Mouse (Mus musculus) stomach, postnatal 0 days (tissue): Measurements from ENCODE around the gene Hdac4. TPM values are rescaled to one million over a fixed set of nuclear protein-coding genes. Genes with fewer than 3 reads are reported as not detected.

Experiments used
- ATAC-seq: fragments of 200-750 bp; cut with Nextera tagmentation; 2 replicates; pipeline ENCODE4 v1.8.0; 2017; ENCODE audit not compliant: low FRiP score, low TSS enrichment
- DNase-seq: peaks from one replicate; pipeline ENCODE4 v3.0.0-alpha.2; 2016; ENCODE audit warnings: low spot score
- H3K27ac ChIP-seq: fragments of 300-500 bp; sonication (generic); replicated peaks from 2 replicates; pipeline ENCODE4 v1.5.1; 2014; ENCODE audit warnings: mild to moderate bottlenecking, control low read depth
- H3K27me3 ChIP-seq: fragments of 300-500 bp; sonication (generic); 2 replicates; pipeline ENCODE4 v1.6.1; 2014; ENCODE audit warnings: low read length; ENCODE audit not compliant: control insufficient read depth, insufficient read depth
- H3K36me3 ChIP-seq: fragments of 300-500 bp; sonication (generic); 2 replicates; pipeline ENCODE4 v1.6.1; 2014; ENCODE audit warnings: low read length, mixed read lengths; ENCODE audit not compliant: control insufficient read depth, insufficient read depth
- H3K4me1 ChIP-seq: fragments of 300-500 bp; sonication (generic); replicated peaks from 2 replicates; pipeline ENCODE4 v1.6.1; 2014; ENCODE audit warnings: antibody characterized with exemption; ENCODE audit not compliant: control insufficient read depth, insufficient read depth
- H3K4me2 ChIP-seq: fragments of 300-500 bp; sonication (generic); replicated peaks from 2 replicates; pipeline ENCODE4 v1.6.1; 2014; ENCODE audit warnings: low read depth, mild to moderate bottlenecking, control low read depth, moderate library complexity
- H3K4me3 ChIP-seq: fragments of 300-500 bp; sonication (generic); 2 replicates; pipeline ENCODE4 v1.5.1; 2014; ENCODE audit warnings: low read depth, low read length, control low read depth
- H3K9ac ChIP-seq: fragments of 300-500 bp; sonication (generic); 2 replicates; pipeline ENCODE4 v1.6.1; 2014; ENCODE audit warnings: mild to moderate bottlenecking, low read length, control low read depth, mixed read lengths
- H3K9me3 ChIP-seq: fragments of 300-500 bp; sonication (generic); 2 replicates; pipeline ENCODE4 v1.6.1; 2016; ENCODE audit warnings: low read length; ENCODE audit not compliant: control insufficient read depth
- CTCF ChIP-seq: IDR thresholded peaks from 2 replicates; pipeline ENCODE4 v1.5.1; 2016; ENCODE audit warnings: antibody characterized with exemption, low read depth, mild to moderate bottlenecking, moderate library complexity
- EP300 ChIP-seq: optimal IDR thresholded peaks from 2 replicates; pipeline ENCODE3; 2016; ENCODE audit warnings: antibody characterized with exemption
- WGBS: fragments of 180-500 bp; shearing (Covaris S2); extraction: QIAGEN DNeasy Blood & Tissue Kit; methylation state at CpG from one replicate; pipeline ENCODE4 v1.1.7; 2014; 5-methylcytosine and 5-hydroxymethylcytosine counted together
- polyA plus RNA-seq: library from polyadenylated mRNA; unstranded; fragments of >200 nt; fragmentation: Nextera tagmentation; extraction: Ambion mirVana; gene quantifications from 2 replicates; pipeline ENCODE4 v1.2.1, GENCODE M21; 2015

Hdac4 gene
- polyA plus RNA-seq, 1 experiment from 2014 or later, result 10.9 TPM

DNA sequence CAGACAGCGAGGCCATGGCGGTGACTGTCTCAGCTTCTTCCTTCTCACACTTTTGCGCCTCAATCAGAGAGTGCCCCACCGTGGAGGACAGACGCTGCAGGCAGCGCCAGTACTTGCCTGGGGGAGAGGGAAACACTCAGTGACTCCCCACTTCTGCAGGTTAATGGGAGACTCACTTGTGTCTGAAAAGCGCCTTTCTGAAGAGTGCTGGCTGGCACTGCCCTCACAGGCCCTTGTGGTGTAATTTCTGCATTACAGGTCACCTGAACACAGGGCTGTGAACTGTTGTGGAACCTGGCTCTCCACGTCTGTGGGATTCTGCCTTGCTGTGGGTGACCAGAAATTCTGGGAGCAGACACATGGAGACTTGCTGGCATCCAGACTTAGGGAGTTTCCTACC is 261.8 kb downstream of the Hdac4 start:
- TF ChIP-seq EP300, result no peak
- TF ChIP-seq CTCF, result no peak; the same call in 1 of the 2 replicates

DNA sequence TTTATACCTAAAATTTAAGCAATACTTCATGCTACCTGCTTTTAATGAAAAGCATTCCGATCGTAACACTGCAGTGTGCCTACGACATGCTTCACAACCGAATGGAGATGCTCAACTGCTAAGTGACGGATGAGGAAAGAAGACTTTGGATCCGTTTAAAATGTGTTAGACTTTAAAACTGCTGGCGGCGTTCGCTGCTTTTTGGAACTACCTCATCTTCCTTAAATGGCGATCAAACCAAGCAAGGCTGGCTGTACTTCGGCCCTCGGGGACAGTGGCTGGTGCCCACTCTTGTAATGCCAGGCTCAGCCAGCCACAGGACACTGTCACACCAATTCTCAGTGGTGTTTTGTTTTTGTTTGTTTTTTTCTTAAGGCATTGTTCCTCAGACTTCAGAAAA is 263.3 kb downstream of the Hdac4 start:
- Histone ChIP-seq H3K4me2 (no peak overlapping the region), H3K4me1 (no peaks in the 10 kb centered on the region), H3K27me3 (no peaks in the 10 kb centered on the region), H3K9me3 (no peaks in the 10 kb centered on the region), H3K36me3 (peaks cover 11% of the 10 kb centered on the region; the same call in 1 of the 2 replicates), H3K9ac (no peak overlapping the region), H3K4me3 (no peak overlapping the region), H3K27ac (no peak overlapping the region)
- no peak for DNase-seq
- TF ChIP-seq EP300 (no peak), CTCF (no peak)
- ATAC-seq, result no peak
- 89% methylated on average over 12 of the region's 12 CpGs for WGBS

More for the DNA sequence above, 261.8 kb downstream of the Hdac4 start:
- Histone ChIP-seq H3K36me3 (peaks cover 11% of the 10 kb centered on the region; the same call in 1 of the 2 replicates), H3K27ac (no peak overlapping the region), H3K4me2 (no peak overlapping the region), H3K4me1 (no peaks in the 10 kb centered on the region), H3K9me3 (no peaks in the 10 kb centered on the region), H3K4me3 (no peak overlapping the region), H3K9ac (no peak overlapping the region), H3K27me3 (no peaks in the 10 kb centered on the region)
- ATAC-seq (no peak), DNase-seq (no peak)
- 90% methylated on average over 8 of the region's 8 CpGs for WGBS

DNA sequence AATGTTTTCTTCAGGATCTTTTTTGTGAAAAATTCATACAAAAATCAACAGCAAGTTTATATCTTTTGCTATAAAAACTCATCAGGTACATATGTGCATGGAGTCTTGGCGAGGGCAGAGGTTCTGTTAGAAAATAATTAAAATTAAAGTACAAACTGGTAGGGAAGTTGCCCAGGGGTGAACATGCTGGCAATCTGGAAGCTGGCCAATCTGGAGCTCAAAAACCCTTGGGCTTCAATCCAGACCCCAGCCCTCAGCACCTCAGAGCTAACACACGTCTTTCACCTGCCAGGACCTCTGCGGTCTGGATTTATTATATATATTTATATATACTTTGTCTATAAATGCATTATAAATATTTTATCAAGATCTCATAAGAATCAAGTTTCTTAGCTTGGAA is 263.7 kb downstream of the Hdac4 start:
- Histone ChIP-seq H3K9ac (no peak overlapping the region), H3K36me3 (peaks cover 11% of the 10 kb centered on the region; the same call in 1 of the 2 replicates), H3K27me3 (no peaks in the 10 kb centered on the region), H3K4me1 (no peaks in the 10 kb centered on the region), H3K4me2 (no peak overlapping the region), H3K27ac (no peak overlapping the region), H3K9me3 (no peaks in the 10 kb centered on the region), H3K4me3 (no peak overlapping the region)
- WGBS, result 78% methylated on average over 3 of the region's 3 CpGs
- DNase-seq (no peak), ATAC-seq (no peak)
- TF ChIP-seq EP300, result no peak
- no peak for TF ChIP-seq CTCF

DNA sequence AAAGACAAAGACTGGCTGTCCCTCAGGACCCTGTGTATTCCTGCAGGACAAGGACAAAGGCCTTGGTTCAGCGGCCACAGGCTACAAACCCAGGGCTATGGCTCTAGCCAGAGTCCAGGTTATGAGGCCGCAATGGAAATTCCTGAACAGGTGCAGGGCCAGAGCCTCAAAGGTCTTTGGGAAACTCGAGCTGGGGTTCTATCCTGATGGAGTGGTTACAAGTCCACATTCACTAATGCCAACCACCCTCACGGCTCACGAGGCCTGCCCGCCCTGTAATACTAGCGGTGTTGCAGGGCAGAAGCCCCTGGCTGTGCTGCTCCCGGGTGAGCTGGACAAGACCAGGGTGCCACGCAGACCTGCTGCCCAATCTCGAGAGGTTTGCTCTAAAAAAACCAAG is 264.3 kb downstream of the Hdac4 start:
- H3K9ac ChIP-seq, result no peak overlapping the region
- TF ChIP-seq CTCF, result no peak
- no peak for TF ChIP-seq EP300
- H3K9me3 ChIP-seq, result no peaks in the 10 kb centered on the region
- WGBS, result 89% methylated on average over 10 of the region's 10 CpGs
- no peak for DNase-seq
- no peak overlapping the region for H3K4me3 ChIP-seq
- ATAC-seq, result no peak
- no peak overlapping the region for H3K27ac ChIP-seq
- H3K4me1 ChIP-seq, result no peaks in the 10 kb centered on the region
- no peaks in the 10 kb centered on the region for H3K27me3 ChIP-seq
- peaks cover 8% of the 10 kb centered on the region; the same call in 1 of the 2 replicates for H3K36me3 ChIP-seq
- no peak overlapping the region for H3K4me2 ChIP-seq

DNA sequence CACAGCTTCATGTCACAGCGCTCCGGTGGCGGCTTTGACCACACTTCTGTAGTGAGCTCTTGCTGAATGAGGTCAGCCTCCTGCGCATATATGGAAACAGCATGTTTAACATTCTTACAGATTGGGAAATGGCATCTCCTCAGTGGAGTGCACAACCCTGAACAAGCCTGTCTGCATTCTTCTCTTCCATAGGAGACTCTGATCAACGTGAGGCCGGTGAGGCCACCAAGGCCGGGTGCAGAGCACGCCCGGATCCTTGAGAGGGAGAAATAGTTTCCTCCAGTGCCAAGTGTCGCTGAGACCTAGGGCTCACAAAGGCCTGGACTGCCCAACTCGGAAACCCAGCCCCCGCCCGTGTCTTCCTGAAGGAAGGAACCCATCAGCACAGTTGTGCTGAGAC is 266.4 kb downstream of the Hdac4 start:
- H3K4me2 ChIP-seq, result no peak overlapping the region
- ATAC-seq (0 out of 2 replicates have a peak, but pooled peaks have one; percentile 19), DNase-seq (no peak)
- H3K4me3 ChIP-seq, result no peak overlapping the region
- H3K36me3 ChIP-seq, result peaks cover 5% of the 10 kb centered on the region; the same call in 1 of the 2 replicates
- H3K27ac ChIP-seq, result 0 out of 2 replicates have a peak overlapping the region, but pooled peaks have one; percentile 24
- no peaks in the 10 kb centered on the region for H3K4me1 ChIP-seq
- no peaks in the 10 kb centered on the region for H3K9me3 ChIP-seq
- no peak for TF ChIP-seq EP300
- TF ChIP-seq CTCF, result no peak
- H3K27me3 ChIP-seq, result no peaks in the 10 kb centered on the region
- WGBS, result 81% methylated on average over 13 of the region's 13 CpGs
- H3K9ac ChIP-seq, result no peak overlapping the region

DNA sequence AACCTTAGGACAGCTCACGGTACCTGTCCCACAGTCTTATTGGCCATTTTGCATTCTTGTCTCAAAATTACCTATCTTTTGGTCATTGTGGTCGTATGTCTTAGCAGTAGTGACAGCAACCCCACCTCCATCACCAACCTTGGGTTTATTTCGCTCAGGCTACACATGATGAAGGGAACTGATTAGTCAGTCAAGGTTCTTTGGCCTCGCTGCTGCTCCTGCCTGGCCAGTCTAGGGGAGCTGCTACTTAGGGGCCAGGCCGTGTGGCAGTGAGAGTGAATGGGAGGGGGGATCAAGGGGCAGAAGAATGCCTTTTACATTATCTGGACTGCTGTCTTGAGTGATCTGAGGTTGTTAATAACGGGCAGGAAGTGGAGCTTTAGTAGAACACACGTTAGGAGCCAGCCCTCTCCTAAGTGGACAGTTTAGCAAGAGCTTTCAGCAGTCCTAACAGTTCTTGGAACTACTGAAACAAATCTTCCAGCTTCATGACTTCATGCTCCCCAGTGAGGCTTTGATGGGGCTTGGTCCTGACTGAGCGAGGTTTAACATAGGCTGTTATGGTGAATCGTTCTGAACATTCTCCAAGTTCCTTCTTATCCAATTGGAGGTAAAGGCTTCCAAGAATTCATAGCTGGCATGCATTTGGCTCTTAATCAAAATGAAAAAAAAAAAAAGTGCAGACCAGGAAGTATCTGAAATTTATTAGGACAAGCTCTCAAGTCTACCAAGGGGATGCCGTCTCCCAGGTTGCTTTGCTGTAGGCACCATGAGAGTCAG is 267.8 kb downstream of the Hdac4 start:
- Histone ChIP-seq H3K36me3 (no peaks in the 10 kb centered on the region), H3K9me3 (no peaks in the 10 kb centered on the region), H3K27me3 (no peaks in the 10 kb centered on the region), H3K9ac (no peak overlapping the region), H3K4me3 (no peak overlapping the region), H3K4me2 (no peak overlapping the region), H3K27ac (0 out of 2 replicates have a peak overlapping the region, but pooled peaks have one; percentile 24), H3K4me1 (no peaks in the 10 kb centered on the region)
- ATAC-seq (no peak; the same call in 1 of the 2 replicates), DNase-seq (no peak)
- WGBS, result 62% methylated on average over 10 of the region's 10 CpGs
- no peak for TF ChIP-seq EP300
- TF ChIP-seq CTCF, result no peak
